Mouse (Mus musculus): Measurements from ENCODE around the gene Plppr1.

GRCm38 (mm10) chr4:49214341-49214740 lies 155.3 kb downstream of the Plppr1 start:
- TF ChIP-seq POLR2A (IDR thresholded peaks at IDR 0.05; ENCODE audit: insufficient read depth, low read length) (no peak), EP300 (IDR thresholded peaks at IDR 0.05; ENCODE audit: insufficient read depth, low read depth, low read length) (no peak)
